Mouse (Mus musculus): ENCODE measurements around the gene Hist2h2aa1.

GRCm38 (mm10) chr3:96230910-96231757, 14.2 kb upstream of the Hist2h2aa1 start:
- TF ChIP-seq POLR2A (IDR thresholded peaks at IDR 0.05; ENCODE audit: insufficient read length, low read depth) (no peak), MYOG (IDR thresholded peaks at IDR 0.05; ENCODE audit: control insufficient read depth in 1 of 3, insufficient read depth in 1 of 3, insufficient read length in 2 of 3, low read depth in 2 of 3) (peak in 1 of 3 experiments; percentile 36), SRF (IDR thresholded peaks at IDR 0.05; ENCODE audit: control insufficient read depth, insufficient read length, low read depth) (no peak), MAX (IDR thresholded peaks at IDR 0.05; ENCODE audit: low read depth) (no peak), E2F4 (IDR thresholded peaks at IDR 0.05; ENCODE audit: insufficient read depth) (no peak), TCF12 (IDR thresholded peaks at IDR 0.05; ENCODE audit: insufficient read depth, poor library complexity, severe bottlenecking) (no peak), MYOD1 (IDR thresholded peaks at IDR 0.05; ENCODE audit: control insufficient read depth in 1 of 3, insufficient read length in 2 of 3, low read depth in 2 of 3) (peak; percentile 66 to 73 (median 72)), USF1 (IDR thresholded peaks at IDR 0.05; ENCODE audit: low read depth) (no peak)

Measured in myocyte (in vitro differentiated cells).